Mouse (Mus musculus) kidney, embryonic 16.5 days (tissue): ENCODE results near the gene Fh1. TPM values are rescaled to one million over a fixed set of nuclear protein-coding genes. Genes with fewer than 3 reads are reported as not detected.

Experiments
- ATAC-seq: fragments of 200-750 bp; cut with Nextera tagmentation; 2 replicates; pipeline ENCODE4 v1.8.0; 2017; ENCODE audit warnings: moderate TSS enrichment; ENCODE audit not compliant: low FRiP score, low TSS enrichment
- H3K27ac ChIP-seq: fragments of 300-500 bp; sonication (generic); 2 replicates; pipeline ENCODE4 v1.5.1; 2014; ENCODE audit warnings: low read length
- H3K27me3 ChIP-seq: fragments of 300-500 bp; sonication (generic); 2 replicates; pipeline ENCODE4 v1.6.1; 2014; ENCODE audit warnings: low read length, control low read depth, mixed read lengths; ENCODE audit not compliant: insufficient read depth
- H3K36me3 ChIP-seq: fragments of 300-500 bp; sonication (generic); 2 replicates; pipeline ENCODE4 v1.6.1; 2014; ENCODE audit warnings: low read length, control low read depth, mixed read lengths; ENCODE audit not compliant: insufficient read depth
- H3K4me1 ChIP-seq: fragments of 300-500 bp; sonication (generic); 2 replicates; pipeline ENCODE4 v1.6.1; 2014; ENCODE audit warnings: low read length, control low read depth, mixed read lengths; ENCODE audit not compliant: insufficient read depth
- H3K4me2 ChIP-seq: fragments of 300-500 bp; sonication (generic); replicated peaks from 2 replicates; pipeline ENCODE4 v1.6.1; 2014; ENCODE audit warnings: low read depth, low read length
- H3K4me3 ChIP-seq: fragments of 300-500 bp; sonication (generic); 2 replicates; pipeline ENCODE4 v1.5.1; 2014; ENCODE audit warnings: mild to moderate bottlenecking, low read length
- H3K9ac ChIP-seq: fragments of 300-500 bp; sonication (generic); replicated peaks from 2 replicates; pipeline ENCODE4 v1.6.1; 2014; ENCODE audit warnings: low read length
- H3K9me3 ChIP-seq: fragments of 300-500 bp; sonication (generic); 2 replicates; pipeline ENCODE4 v1.6.1; 2016; ENCODE audit warnings: low read length, control low read depth
- WGBS: fragments of 180-500 bp; shearing (Covaris S2); extraction: QIAGEN DNeasy Blood & Tissue Kit; methylation state at CpG from one replicate; pipeline ENCODE4 v1.1.7; 2014; 5-methylcytosine and 5-hydroxymethylcytosine counted together
- polyA plus RNA-seq: library from polyadenylated mRNA; unstranded; fragments of >200 nt; fragmentation: Nextera tagmentation; extraction: Ambion mirVana; gene quantifications from 2 replicates; pipeline ENCODE4 v1.2.1, GENCODE M21; 2015

The Fh1 gene
- polyA plus RNA-seq: 142 and 160 TPM in 2 replicates

DNA sequence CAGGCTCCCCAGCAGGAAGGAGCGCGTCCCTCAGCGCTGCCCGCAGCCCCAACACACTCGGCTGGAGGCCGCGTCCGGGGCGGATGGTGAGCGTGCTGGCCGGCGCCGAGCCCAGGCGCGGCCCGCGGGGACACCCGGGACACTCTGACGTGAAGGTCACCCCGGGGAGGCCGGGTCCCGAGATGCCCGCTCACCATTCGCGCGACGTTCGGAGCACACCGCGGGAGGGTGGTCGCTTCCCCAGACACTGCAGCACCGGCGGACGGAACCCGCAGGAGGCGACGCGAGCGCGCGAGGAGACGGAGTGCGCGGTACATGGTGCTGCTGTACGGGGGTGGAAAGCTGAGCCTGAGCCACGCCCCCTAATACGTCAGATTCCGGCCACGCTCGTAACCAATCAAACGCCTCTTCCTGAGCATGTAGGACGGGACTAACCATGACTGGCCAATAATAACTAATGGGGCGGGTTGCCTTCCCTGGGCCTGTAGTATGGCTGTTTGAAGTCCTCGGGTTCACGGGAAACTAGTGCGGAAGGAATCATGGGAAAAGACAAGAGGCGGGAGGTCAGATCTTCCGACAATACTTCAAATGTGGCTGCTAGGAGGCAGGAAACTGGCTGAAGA, at the start of gene Fh1:
TSS of gene Fh1 (minus strand) at position 379 of the 623 bp plus-strand sequence.
- no peaks in the 10 kb centered on the region for H3K36me3 ChIP-seq
- H3K4me2 ChIP-seq: peak within 1 kb of the TSS; percentile 89
- H3K27ac ChIP-seq: peak within 1 kb of the TSS; percentile 86
- H3K4me3 ChIP-seq: peak within 1 kb of the TSS; percentile 76
- peak; percentile 100 for ATAC-seq
- H3K9me3 ChIP-seq: no peaks in the 10 kb centered on the region
- H3K4me1 ChIP-seq: peaks cover 10% of the 10 kb centered on the region
- no peaks in the 10 kb centered on the region for H3K27me3 ChIP-seq
- WGBS: under 1% methylated on average over 57 of the region's 58 CpGs
- H3K9ac ChIP-seq: peak within 1 kb of the TSS; percentile 85

DNA sequence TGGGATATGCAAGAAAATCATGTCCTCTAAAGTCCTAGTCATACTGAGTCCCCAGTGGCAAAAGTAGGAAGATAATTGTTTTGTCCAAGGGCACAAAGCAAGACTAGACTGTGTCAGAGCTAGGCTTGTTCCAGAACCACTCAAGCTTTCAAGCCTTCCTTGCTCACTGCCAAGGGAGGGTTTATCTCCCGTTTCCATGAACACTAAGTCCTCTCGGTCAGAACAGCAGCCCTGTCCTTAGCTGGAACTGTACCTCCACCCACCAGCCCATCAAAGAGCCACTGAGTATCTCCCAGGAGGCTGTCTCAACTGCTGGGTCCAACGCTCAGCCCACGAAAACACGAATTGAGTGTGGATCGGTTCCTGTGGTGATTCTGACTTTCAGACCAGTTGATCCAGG, 49.7 kb upstream of the Fh1 start:
- Histone ChIP-seq H3K4me2 (no peak overlapping the region), H3K9ac (no peak overlapping the region), H3K4me1 (no peaks in the 10 kb centered on the region), H3K9me3 (no peaks in the 10 kb centered on the region), H3K27me3 (no peaks in the 10 kb centered on the region), H3K4me3 (no peak overlapping the region), H3K36me3 (no peaks in the 10 kb centered on the region), H3K27ac (no peak overlapping the region)
- no peak for ATAC-seq
- 75% methylated on average over 6 of the region's 6 CpGs for WGBS

- H3K4me3 ChIP-seq: no peak overlapping the region
- no peak overlapping the region for H3K9ac ChIP-seq
- no peaks in the 10 kb centered on the region for H3K27me3 ChIP-seq
- 73% methylated on average over 7 of the region's 7 CpGs for WGBS
- H3K4me2 ChIP-seq: no peak overlapping the region
- H3K27ac ChIP-seq: no peak overlapping the region
- no peak for ATAC-seq
- no peaks in the 10 kb centered on the region for H3K36me3 ChIP-seq
- H3K9me3 ChIP-seq: no peaks in the 10 kb centered on the region
- no peaks in the 10 kb centered on the region for H3K4me1 ChIP-seq
Observed at GRCm38 (mm10) chr1:175673563-175674325, 48.3 kb upstream of the Fh1 start.

DNA sequence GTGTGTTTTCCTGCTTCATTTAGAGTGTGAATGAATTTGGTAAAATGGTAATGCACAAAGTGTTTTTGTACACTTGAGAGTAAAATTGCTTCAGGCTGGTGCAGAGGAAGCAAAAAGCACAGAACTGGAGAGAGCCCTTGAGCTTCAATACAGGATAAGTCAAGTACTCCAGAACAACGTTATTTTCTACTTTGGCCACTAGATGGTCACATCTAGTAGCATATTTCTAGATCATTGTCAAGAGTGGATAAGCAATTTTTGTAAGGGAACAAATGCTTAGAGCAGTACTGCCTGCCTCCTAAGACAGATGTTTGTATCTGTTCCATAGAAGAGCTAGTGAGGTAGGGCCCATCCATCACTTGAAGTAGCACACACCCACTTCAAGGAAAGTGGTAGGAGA, 46.2 kb upstream of the Fh1 start:
- no peak overlapping the region for H3K4me2 ChIP-seq
- H3K36me3 ChIP-seq: no peaks in the 10 kb centered on the region
- ATAC-seq: peak; percentile 30; the same call in 1 of the 2 replicates
- H3K27me3 ChIP-seq: no peaks in the 10 kb centered on the region
- no peaks in the 10 kb centered on the region for H3K4me1 ChIP-seq
- H3K4me3 ChIP-seq: no peak overlapping the region
- no peaks in the 10 kb centered on the region for H3K9me3 ChIP-seq
- WGBS: 36% methylated on average over 1 of the region's 1 CpGs
- H3K27ac ChIP-seq: no peak overlapping the region
- no peak overlapping the region for H3K9ac ChIP-seq

- no peaks in the 10 kb centered on the region for H3K27me3 ChIP-seq
- 85% methylated on average over 7 of the region's 7 CpGs for WGBS
Observed at GRCm38 (mm10) chr1:175670042-175670441, 44.6 kb upstream of the Fh1 start.

DNA sequence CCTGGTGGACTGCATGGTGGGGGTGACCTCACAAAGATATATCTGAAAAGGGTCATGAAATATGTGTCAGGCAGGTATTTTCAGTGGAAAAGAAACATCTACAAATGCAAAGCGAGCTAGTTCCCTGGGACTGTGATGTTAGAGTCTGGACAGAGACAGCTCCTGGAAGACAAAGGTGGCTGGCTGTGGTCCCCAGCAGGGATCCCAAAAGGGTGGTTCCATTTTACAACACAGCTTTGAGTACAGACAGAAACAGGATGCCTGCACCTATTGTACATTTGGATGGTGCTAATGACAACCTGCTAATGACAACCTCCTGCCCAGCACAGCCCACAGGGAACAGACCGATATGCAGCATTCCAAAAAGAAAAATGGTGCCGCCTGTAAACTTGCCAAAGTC, 44.0 kb upstream of the Fh1 start:
- Histone ChIP-seq H3K4me1 (no peaks in the 10 kb centered on the region), H3K36me3 (no peaks in the 10 kb centered on the region), H3K4me2 (no peak overlapping the region), H3K27me3 (no peaks in the 10 kb centered on the region), H3K9ac (no peak overlapping the region), H3K27ac (no peak overlapping the region), H3K9me3 (no peaks in the 10 kb centered on the region), H3K4me3 (no peak overlapping the region)
- no peak for ATAC-seq
- WGBS: 93% methylated on average over 3 of the region's 3 CpGs

More at GRCm38 (mm10) chr1:175670042-175670441, 44.6 kb upstream of the Fh1 start:
- no peaks in the 10 kb centered on the region for H3K9me3 ChIP-seq
- no peak for ATAC-seq
- no peaks in the 10 kb centered on the region for H3K36me3 ChIP-seq
- H3K4me3 ChIP-seq: no peak overlapping the region
- H3K4me1 ChIP-seq: no peaks in the 10 kb centered on the region
- H3K4me2 ChIP-seq: no peak overlapping the region
- H3K9ac ChIP-seq: no peak overlapping the region
- H3K27ac ChIP-seq: no peak overlapping the region

DNA sequence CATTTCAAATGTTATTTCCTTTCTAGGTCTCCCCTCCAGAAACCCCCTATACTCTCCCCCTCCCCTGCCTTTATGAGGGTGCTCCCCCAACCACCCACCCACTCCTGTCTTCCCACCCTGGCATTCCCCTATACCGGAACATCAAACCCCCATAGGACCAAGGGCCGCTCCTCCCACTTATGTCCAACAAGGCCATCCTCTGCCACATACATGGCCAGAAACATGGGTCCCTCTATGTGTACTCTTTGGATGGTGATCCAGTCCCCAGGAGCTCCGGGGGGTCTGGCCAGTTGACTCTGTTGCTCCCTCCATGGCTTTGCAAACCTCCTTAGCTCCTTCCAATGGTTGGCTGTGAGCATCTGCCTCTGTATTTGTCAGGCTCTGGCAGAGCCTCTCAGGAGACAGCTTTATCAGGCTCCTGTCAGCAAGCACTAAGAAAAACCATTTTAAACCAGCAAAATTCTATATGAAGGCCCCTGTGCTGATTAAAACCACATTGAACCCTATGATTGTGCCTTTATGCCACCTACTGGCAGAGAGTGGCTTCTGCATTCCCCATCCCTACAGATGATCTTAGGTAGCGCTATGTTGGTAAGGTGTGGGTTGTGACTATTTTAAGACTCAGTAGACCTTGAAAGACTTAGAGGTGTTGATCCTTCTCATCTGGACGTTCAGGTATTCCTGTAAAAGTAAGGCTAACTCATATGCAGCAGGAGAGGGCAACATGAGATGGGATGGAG, 43.4 kb upstream of the Fh1 start:
- 73% methylated on average over 5 of the region's 5 CpGs for WGBS
- H3K27me3 ChIP-seq: no peaks in the 10 kb centered on the region

DNA sequence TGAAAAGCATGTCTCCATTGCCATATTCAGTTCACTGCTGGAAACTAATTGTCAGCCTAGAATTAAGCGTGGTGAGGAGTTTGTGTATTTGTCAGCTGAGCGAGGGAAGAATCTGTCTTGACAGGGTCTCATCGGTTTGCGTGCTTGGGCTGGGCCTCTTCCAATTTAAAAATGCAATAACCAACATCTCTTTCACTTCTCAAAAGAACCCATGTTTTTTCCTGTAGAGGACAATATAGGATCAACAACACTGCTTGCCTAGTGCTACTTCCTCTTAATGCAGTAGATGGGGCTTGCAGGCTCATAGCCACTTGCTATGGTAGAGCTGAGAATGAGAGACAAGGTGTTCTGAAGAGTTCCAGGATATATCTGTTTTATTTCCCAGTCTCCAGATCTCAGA, 34.5 kb upstream of the Fh1 start:
- no peak overlapping the region for H3K9ac ChIP-seq
- 98% methylated on average over 4 of the region's 4 CpGs for WGBS
- no peaks in the 10 kb centered on the region for H3K9me3 ChIP-seq
- H3K4me3 ChIP-seq: no peak overlapping the region
- H3K27me3 ChIP-seq: no peaks in the 10 kb centered on the region
- H3K27ac ChIP-seq: no peak overlapping the region
- H3K4me1 ChIP-seq: no peaks in the 10 kb centered on the region
- ATAC-seq: no peak
- no peaks in the 10 kb centered on the region for H3K36me3 ChIP-seq
- H3K4me2 ChIP-seq: no peak overlapping the region

More for the DNA sequence above, 43.4 kb upstream of the Fh1 start:
- H3K9me3 ChIP-seq: no peaks in the 10 kb centered on the region
- no peak overlapping the region for H3K27ac ChIP-seq
- no peak overlapping the region for H3K4me3 ChIP-seq
- no peak overlapping the region for H3K9ac ChIP-seq
- H3K4me2 ChIP-seq: no peak overlapping the region
- ATAC-seq: peak; percentile 59
- H3K4me1 ChIP-seq: no peaks in the 10 kb centered on the region
- H3K36me3 ChIP-seq: no peaks in the 10 kb centered on the region

DNA sequence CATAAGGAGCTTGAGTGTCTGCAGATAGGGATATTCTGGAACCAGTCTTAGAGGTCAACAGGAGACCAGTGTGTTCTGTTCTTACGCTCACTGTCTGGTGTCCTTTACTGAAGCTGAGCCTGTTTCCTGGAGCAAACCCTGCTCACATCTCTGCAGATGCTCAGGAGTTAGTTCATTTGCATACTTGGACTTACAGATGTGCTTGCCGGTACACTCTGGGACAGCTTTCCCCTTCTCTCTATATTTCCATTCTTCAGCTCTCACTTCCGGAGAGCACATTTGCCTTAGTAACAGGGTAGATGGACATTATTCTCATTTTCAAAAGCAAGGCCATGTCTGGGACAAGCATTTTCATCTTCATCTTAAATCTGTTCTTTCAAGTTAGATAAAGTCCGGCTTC, 23.2 kb upstream of the Fh1 start:
- WGBS: 85% methylated on average over 4 of the region's 4 CpGs
- Histone ChIP-seq H3K4me2 (no peak overlapping the region), H3K27me3 (no peaks in the 10 kb centered on the region), H3K9me3 (no peaks in the 10 kb centered on the region), H3K4me3 (no peak overlapping the region), H3K27ac (no peak overlapping the region), H3K4me1 (no peaks in the 10 kb centered on the region), H3K9ac (no peak overlapping the region), H3K36me3 (no peaks in the 10 kb centered on the region)
- no peak for ATAC-seq
